Mouse (Mus musculus): ENCODE results near the gene Rapgef4. TPM values are rescaled to one million over a fixed set of nuclear protein-coding genes. Genes with fewer than 3 reads are reported as not detected.

Rapgef4 gene
- total and polyA plus RNA-seq, 2 experiments = 66.1 to 223 TPM

DNA sequence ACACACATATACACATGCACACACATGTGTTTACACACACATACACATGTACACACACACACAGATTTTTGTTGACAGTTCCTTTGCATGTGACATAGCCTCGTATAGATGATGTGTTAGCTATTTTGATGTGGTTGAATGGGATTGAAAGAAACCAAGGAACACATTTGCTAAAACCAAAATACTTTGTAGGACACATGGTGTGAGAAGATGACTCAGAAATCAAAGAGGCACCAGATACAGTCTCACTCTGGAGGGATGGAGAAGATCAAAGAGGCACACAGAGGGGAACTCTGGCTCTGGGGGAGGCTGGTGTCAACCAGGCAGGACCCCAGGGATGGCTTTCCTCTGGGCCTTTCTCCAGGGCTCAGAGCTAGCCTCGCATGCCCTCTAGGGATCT, 4.7 kb downstream of the Rapgef4 start:
- DNase-seq (ENCODE audit: extremely low read depth, low read depth, low spot score) = no peak
- Histone ChIP-seq H3K27ac (replicated peaks; ENCODE audit: insufficient read depth, low read depth, low read length) (no peak overlapping the region), H3K4me3 (ENCODE audit: insufficient read depth, low read depth, low read length) (no peak overlapping the region), H3K79me2 (ENCODE audit: control insufficient read depth, insufficient read depth, low read length) (no peaks in the 10 kb centered on the region), H3K4me1 (ENCODE audit: control insufficient read depth, insufficient read depth, low read length) (no peaks in the 10 kb centered on the region), H3K36me3 (ENCODE audit: control insufficient read depth, insufficient read depth, low read length) (no peaks in the 10 kb centered on the region), H3K27me3 (ENCODE audit: control insufficient read depth, insufficient read depth, low read length) (peaks cover 6% of the 10 kb centered on the region), H3K9ac (ENCODE audit: low read depth, low read length) (no peak overlapping the region)
- 74% methylated on average over 2 of the region's 2 CpGs for WGBS
- TF ChIP-seq CTCF (IDR thresholded peaks at IDR 0.05; ENCODE audit: low read depth, low read length) = no peak
- TF ChIP-seq POLR2A (IDR thresholded peaks at IDR 0.05; ENCODE audit: extremely low read depth, insufficient read depth, low read length) = no peak

DNA sequence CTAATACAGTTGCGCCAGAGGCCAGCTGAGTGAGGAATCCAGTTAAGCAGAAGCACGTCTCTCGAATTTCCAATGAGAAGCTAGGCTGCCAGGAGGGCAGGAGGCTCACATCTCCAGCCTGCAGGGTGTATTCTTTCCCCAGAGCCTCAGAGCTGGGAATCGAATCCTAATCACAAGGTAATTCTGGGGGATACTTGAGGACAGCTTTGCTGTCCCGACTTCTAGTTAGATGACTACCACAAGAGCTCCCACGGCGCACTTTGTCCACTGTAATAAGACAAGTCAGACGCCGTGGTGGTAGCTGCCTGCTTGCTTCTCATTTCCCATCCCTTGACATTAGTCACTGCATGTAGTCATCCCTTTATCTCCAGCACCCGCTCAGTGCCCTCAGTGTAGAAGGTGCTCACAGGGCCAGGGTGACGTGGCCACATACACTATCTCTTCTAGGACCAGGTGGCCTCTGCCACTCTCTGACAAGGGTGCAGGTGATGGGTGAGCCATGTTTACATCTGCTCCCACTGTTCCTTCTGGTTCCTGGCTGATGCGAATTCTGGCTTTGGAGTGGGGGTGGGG, 5.3 kb downstream of the Rapgef4 start:
- 77% methylated on average over 12 of the region's 12 CpGs for WGBS
- no peaks in the 10 kb centered on the region for H3K27me3 ChIP-seq (ENCODE audit: control insufficient read depth, insufficient read depth, low read length)

DNA sequence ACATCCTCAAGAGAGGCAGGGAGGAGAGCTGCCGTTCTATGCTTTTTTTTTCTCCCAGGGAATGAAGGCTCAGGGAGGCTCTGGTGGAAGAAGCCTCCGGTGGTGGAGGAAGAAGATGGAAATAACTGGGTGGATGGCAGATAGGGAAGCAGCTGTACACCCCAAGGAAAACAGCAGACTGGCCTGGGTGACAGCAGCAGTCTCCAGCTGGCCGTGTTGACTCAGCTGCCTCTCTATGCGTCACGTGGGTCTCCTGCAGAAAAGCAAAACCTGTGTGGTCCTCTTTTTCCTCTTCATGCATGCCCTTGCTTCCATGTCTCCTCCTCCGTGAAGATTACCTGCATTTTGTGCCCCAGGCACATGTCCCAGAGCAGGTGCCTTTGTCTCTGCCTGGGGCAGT, 7.5 kb downstream of the Rapgef4 start:
- Histone ChIP-seq H3K4me1 (ENCODE audit: control insufficient read depth, insufficient read depth, low read length) (no peaks in the 10 kb centered on the region), H3K9ac (ENCODE audit: low read depth, low read length) (no peak overlapping the region), H3K4me3 (ENCODE audit: insufficient read depth, low read depth, low read length) (no peak overlapping the region), H3K79me2 (ENCODE audit: control insufficient read depth, insufficient read depth, low read length) (no peaks in the 10 kb centered on the region), H3K27ac (replicated peaks; ENCODE audit: insufficient read depth, low read depth, low read length) (no peak overlapping the region), H3K36me3 (ENCODE audit: control insufficient read depth, insufficient read depth, low read length) (no peaks in the 10 kb centered on the region), H3K27me3 (ENCODE audit: control insufficient read depth, insufficient read depth, low read length) (no peaks in the 10 kb centered on the region)
- no peak for DNase-seq (ENCODE audit: extremely low read depth, low read depth, low spot score)
- WGBS = 61% methylated on average over 6 of the region's 6 CpGs
- TF ChIP-seq POLR2A (IDR thresholded peaks at IDR 0.05; ENCODE audit: extremely low read depth, insufficient read depth, low read length) = no peak
- no peak for TF ChIP-seq CTCF (IDR thresholded peaks at IDR 0.05; ENCODE audit: low read depth, low read length)

More for the DNA sequence above, 5.3 kb downstream of the Rapgef4 start:
- Histone ChIP-seq H3K36me3 (ENCODE audit: control insufficient read depth, insufficient read depth, low read length) (no peaks in the 10 kb centered on the region), H3K79me2 (ENCODE audit: control insufficient read depth, insufficient read depth, low read length) (no peaks in the 10 kb centered on the region), H3K27ac (replicated peaks; ENCODE audit: insufficient read depth, low read depth, low read length) (no peak overlapping the region), H3K4me3 (ENCODE audit: insufficient read depth, low read depth, low read length) (no peak overlapping the region), H3K4me1 (ENCODE audit: control insufficient read depth, insufficient read depth, low read length) (no peaks in the 10 kb centered on the region), H3K9ac (ENCODE audit: low read depth, low read length) (no peak overlapping the region)
- DNase-seq (ENCODE audit: extremely low read depth, low read depth, low spot score) = no peak
- TF ChIP-seq POLR2A (IDR thresholded peaks at IDR 0.05; ENCODE audit: extremely low read depth, insufficient read depth, low read length) (no peak), CTCF (IDR thresholded peaks at IDR 0.05; ENCODE audit: low read depth, low read length) (no peak)

DNA sequence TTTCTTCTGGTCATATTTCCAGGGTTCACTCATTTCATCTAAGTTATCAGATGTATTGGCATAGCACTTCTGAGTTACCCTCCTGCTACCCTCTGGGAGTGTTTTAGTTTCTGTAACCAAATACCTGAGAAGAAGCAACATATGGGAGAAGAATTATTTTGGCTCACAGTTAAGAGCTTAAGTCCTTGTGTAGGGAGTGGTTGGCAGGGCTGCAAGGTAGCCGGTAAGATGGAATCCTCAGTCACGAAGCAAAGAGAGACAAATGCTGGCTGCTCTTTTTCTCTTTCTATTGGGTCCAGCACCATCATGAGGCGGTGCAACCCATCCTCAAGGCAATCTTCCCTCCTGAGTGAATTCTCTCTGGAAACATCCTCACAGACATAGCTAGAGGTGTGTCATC, 11.1 kb downstream of the Rapgef4 start:
- no peak for TF ChIP-seq POLR2A (IDR thresholded peaks at IDR 0.05; ENCODE audit: extremely low read depth, insufficient read depth, low read length)
- no peak for TF ChIP-seq CTCF (IDR thresholded peaks at IDR 0.05; ENCODE audit: low read depth, low read length)
- no peak overlapping the region for H3K9ac ChIP-seq (ENCODE audit: low read depth, low read length)
- H3K36me3 ChIP-seq (ENCODE audit: control insufficient read depth, insufficient read depth, low read length) = no peaks in the 10 kb centered on the region
- H3K27me3 ChIP-seq (ENCODE audit: control insufficient read depth, insufficient read depth, low read length) = no peaks in the 10 kb centered on the region
- WGBS = 98% methylated on average over 3 of the region's 3 CpGs
- no peak overlapping the region for H3K4me3 ChIP-seq (ENCODE audit: insufficient read depth, low read depth, low read length)
- H3K79me2 ChIP-seq (ENCODE audit: control insufficient read depth, insufficient read depth, low read length) = no peaks in the 10 kb centered on the region
- no peaks in the 10 kb centered on the region for H3K4me1 ChIP-seq (ENCODE audit: control insufficient read depth, insufficient read depth, low read length)
- H3K27ac ChIP-seq (replicated peaks; ENCODE audit: insufficient read depth, low read depth, low read length) = no peak overlapping the region
- DNase-seq (ENCODE audit: extremely low read depth, low read depth, low spot score) = no peak

DNA sequence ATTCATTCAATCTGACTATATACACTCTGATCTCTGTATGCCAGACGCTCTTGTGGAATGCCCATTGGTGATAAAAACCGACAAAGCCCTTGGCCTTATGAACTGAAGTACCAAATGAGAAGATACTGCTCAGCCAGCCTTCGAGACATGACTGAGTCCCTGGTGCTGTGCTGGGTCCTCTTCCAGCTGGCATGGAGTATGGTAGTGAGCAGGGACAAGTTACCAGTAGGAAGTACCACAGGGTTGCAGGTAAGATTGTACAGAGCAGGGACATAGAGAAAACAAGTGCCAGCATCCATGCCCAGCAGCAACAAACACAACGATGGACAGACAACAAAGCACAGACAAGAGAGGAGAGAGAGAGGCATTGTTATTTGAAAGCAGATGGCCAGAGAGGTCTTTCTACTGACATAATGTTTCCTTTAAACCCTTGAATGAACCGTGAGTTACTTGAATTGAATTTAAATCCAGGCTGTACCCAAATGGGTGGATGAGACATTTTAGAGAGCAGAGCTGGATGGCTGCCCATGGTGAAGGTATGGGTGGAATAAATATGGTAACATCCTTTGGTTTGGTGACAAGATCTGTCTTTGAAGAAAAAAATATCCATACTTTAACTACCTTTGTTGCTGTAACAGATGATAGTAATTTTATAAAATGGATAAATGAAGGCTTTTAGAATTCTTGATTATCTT, 12.8 kb downstream of the Rapgef4 start:
- TF ChIP-seq CTCF (IDR thresholded peaks at IDR 0.05; ENCODE audit: low read depth, low read length) = no peak
- TF ChIP-seq POLR2A (IDR thresholded peaks at IDR 0.05; ENCODE audit: extremely low read depth, insufficient read depth, low read length) = no peak
- DNase-seq (ENCODE audit: extremely low read depth, low read depth, low spot score) = no peak
- no peak overlapping the region for H3K27ac ChIP-seq (replicated peaks; ENCODE audit: insufficient read depth, low read depth, low read length)
- H3K27me3 ChIP-seq (ENCODE audit: control insufficient read depth, insufficient read depth, low read length) = no peaks in the 10 kb centered on the region
- no peak overlapping the region for H3K9ac ChIP-seq (ENCODE audit: low read depth, low read length)
- H3K4me3 ChIP-seq (ENCODE audit: insufficient read depth, low read depth, low read length) = no peak overlapping the region
- H3K79me2 ChIP-seq (ENCODE audit: control insufficient read depth, insufficient read depth, low read length) = no peaks in the 10 kb centered on the region
- H3K36me3 ChIP-seq (ENCODE audit: control insufficient read depth, insufficient read depth, low read length) = no peaks in the 10 kb centered on the region
- WGBS = 86% methylated on average over 5 of the region's 5 CpGs
- no peaks in the 10 kb centered on the region for H3K4me1 ChIP-seq (ENCODE audit: control insufficient read depth, insufficient read depth, low read length)

DNA sequence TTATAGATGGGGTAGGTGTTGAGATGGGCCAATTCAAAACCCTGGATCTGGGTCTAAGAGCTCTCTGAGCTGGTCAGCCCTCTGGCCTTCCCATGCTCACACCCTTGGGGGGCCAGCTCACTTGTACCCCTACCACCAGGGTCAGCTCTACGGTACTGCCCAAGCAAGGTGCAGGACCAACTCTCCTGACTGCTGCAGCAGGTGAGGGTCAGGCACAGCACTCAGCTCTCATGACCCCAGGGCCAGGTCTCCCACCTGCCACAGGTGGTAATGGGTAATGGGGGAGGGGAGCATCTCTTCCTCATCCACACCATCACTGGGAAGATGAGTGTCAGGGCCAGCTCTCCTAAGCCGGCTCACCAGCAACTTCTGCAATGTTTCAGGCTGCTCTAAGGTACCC, 17.5 kb downstream of the Rapgef4 start:
- TF ChIP-seq POLR2A (IDR thresholded peaks at IDR 0.05; ENCODE audit: extremely low read depth, insufficient read depth, low read length) (no peak), CTCF (IDR thresholded peaks at IDR 0.05; ENCODE audit: low read depth, low read length) (no peak)
- no peaks in the 10 kb centered on the region for H3K27me3 ChIP-seq (ENCODE audit: control insufficient read depth, insufficient read depth, low read length)
- H3K4me1 ChIP-seq (ENCODE audit: control insufficient read depth, insufficient read depth, low read length) = no peaks in the 10 kb centered on the region
- H3K4me3 ChIP-seq (ENCODE audit: insufficient read depth, low read depth, low read length) = no peak overlapping the region
- no peak overlapping the region for H3K9ac ChIP-seq (ENCODE audit: low read depth, low read length)
- no peak overlapping the region for H3K27ac ChIP-seq (replicated peaks; ENCODE audit: insufficient read depth, low read depth, low read length)
- no peaks in the 10 kb centered on the region for H3K79me2 ChIP-seq (ENCODE audit: control insufficient read depth, insufficient read depth, low read length)
- DNase-seq (ENCODE audit: extremely low read depth, low read depth, low spot score) = no peak
- WGBS = 96% methylated on average over 2 of the region's 2 CpGs
- H3K36me3 ChIP-seq (ENCODE audit: control insufficient read depth, insufficient read depth, low read length) = no peaks in the 10 kb centered on the region

All from liver, adult 2 months (tissue).